Mouse (Mus musculus) frontal cortex, postnatal 36 days (tissue): Measurements from ENCODE around the gene Cyp2a12.
"Not testable (repeated sequence)": the region's sequence is repeated elsewhere in the genome, so short reads cannot be mapped to it uniquely, and the experiment has no call there.

Experiments used
- DNase-seq, 2 experiments: peaks; one replicate each; pipeline ENCODE4 v3.0.0; 2022; ENCODE audit warnings: low spot score in 2 of 2

Gene Cyp2a12

DNA sequence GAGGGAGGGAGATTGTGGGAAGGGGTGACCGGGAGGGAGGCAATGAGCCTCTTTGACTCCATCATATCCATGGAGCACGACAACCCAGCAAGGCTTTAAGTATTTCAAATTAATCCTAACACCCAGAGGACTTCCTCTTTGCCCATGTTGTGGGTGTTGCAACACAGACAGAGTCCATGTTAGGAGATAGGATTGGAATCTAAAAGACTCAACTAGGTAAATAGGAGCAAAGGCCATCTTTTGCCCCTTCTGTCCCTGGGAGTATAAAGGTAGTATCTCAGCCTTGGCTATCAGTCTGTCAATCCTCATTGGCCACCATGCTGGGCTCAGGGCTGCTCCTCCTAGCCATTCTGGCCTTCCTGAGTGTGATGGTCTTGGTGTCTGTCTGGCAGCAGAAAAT, at the start of gene Cyp2a12:
Gene Cyp2a12, plus strand, starts transcription at position 293 of the 400 bp plus-strand sequence.
- no peak for DNase-seq

DNA sequence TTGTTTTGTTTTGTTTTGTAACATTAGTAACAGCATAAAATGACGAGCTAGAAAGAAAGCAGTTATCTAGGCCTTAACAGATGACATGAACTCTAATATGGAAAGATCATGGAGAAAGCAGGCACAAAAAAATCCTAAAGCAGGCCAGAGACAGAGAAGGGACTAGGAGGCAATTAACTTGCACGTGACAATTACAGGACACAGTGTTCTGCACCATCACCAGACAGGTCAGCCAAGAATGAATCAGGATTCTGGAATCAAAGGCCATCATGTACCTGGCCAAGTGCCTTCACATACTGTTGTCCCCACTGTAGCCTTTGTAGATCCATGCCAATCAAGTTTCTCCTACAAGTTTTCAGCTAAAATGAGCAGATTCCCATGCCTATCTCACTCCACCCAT, 47.4 kb upstream of the Cyp2a12 start:
- not testable (repeated sequence) for DNase-seq

DNA sequence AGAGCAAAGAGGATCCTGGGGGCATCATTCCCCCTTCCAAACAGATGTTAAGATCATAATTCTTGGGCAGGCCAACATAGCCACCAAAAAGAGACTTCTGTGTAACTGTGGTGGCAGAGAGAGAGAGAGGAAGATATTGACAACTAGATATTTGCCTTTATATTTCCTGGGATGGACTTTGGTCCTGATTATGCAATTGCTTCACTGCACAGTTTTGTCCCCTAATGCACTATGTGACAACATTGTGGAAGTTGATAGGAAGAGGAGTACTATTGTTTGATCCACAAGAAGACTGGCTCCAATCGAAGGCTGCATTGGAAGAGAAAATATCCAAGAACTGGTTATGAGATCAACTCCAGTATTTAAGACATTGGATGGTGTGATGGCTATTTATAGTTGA, 46.9 kb upstream of the Cyp2a12 start:
- not testable (repeated sequence) for DNase-seq

DNA sequence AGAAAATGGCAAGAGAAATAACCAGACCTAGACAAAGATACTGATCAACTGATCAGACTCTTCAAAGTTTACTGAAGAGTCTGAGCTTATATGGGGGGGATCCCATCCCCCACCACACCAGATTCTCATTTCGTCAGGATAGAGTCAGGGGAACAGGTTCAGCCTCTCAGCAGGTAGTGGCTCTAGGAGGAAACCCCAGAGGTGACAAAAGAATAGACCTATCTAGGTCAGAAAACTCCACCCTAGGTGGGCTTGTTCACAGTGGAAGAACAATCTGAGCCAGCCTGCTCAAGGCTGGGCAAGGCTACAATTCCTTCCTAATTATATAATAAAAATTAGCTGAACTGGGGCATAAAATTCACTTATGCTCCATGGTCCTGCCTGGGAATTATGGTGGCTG, 46.3 kb upstream of the Cyp2a12 start:
- DNase-seq, result no peak

DNA sequence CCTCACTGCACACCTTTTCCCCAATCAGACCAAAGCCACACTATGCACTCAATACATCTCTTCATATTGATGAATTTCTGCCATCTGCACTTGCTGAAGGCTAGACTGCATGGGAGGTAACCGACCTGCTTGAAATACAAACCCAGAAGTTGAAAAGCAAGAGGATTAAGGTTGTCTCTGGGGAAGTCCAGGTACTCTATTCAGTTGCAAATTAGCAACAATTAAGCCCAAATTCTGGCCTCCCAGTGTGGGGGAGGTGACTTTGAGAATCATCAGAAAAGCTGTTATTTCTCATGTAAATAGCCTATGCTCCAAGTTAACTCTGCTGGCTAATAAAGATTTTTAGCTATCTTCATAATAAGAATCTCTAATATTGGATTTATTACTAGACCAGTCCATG, 45.7 kb upstream of the Cyp2a12 start:
- not testable (repeated sequence) for DNase-seq

DNA sequence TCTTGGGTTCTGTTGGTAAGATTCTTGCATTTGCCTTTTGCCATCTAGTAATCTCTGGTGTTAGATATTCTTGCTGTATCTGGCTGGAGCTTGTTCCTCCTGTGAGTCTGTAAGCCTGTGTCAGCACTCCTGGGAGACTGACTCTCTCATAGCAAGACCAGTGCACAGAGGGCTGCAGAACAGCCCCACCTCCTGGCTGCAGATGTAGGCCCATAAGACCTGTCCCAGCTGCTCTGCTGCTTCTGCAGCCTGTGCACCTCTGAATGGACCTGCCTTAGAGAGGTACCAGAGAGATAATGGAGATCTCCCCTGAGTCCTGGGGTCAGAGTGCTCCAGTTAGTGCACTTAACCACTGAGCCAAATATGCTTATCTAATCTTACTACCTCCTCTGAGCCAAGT, 2.3 kb upstream of the Cyp2a12 start:
- DNase-seq, result not testable (repeated sequence)

DNA sequence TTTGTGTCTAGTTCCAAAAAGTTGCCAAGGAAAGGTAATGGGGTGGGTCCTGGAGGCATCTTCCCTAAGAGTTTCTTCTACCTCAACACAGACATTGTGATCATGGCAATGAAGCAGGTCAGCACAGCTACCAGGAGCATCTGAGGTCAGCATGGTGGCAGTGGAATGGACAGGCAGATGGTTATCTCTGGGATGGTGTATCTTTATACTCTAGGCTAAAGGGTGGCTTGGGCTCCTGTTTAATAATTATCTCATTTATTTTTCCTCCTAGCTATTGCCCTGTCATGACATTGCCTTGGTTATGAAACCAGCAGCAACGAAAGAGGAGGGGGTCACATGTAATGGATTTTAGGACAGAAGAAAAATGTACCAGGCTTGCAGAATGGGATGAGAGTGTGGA, 20.0 kb downstream of the Cyp2a12 start:
- not testable (repeated sequence) for DNase-seq

DNA sequence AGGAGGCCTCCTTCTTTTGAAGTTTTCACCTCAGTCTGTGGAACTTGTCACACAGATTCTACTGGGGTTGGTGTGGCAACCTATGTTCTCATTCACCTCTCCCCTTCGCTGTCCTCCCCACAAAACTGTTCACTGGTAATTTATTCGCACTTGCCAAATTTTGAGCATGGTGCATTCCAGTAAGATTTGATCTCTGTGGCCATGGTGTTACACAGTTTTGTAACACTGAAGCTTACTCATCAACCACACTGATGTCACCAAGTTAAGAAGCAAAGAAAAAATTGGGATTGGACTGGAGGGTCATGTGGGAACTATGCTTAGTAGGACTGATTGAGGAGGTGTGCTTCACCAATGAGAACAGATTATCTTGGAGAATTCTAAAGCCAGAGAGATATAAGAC, 30.5 kb downstream of the Cyp2a12 start:
- DNase-seq, result not testable (repeated sequence)

DNA sequence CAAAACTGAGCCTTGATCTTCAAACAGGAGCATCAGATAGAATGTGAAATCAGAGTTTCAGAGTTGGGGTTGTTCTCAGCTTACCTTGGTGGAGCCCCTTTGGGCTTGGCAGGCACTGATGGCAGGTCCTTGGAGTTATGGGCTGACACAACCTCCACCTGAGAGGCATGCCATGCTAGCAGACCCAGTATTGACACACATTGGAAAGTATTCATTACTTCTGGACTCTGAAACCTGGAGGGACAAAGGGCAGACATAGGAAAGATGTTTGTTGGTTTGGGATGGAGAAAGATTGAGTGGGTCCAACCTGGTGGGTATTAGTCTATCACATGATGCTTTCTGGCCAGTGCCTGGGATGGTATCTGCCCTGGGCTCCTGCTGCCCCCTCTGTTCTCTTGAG, 31.0 kb downstream of the Cyp2a12 start:
- not testable (repeated sequence) for DNase-seq

DNA sequence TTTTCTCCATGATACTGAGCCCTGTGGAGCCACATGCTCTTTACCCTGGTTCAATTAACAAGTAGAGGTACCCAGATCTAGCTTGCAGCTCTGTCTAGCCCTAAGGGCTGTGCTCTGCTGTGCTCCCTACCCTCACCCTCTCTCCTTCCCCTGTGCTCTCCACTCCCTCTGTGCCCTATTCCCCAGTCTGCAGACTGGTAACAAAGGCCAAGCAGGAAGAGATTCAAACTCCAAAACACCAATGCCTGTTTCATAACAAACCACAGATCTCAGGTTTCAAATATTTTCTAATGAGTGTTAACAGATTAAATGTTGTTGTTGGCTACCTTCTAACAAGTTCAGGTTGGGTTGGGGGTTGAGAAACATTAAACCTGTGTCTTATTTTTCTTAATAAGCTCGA, 49.8 kb downstream of the Cyp2a12 start:
- DNase-seq, result no peak

DNA sequence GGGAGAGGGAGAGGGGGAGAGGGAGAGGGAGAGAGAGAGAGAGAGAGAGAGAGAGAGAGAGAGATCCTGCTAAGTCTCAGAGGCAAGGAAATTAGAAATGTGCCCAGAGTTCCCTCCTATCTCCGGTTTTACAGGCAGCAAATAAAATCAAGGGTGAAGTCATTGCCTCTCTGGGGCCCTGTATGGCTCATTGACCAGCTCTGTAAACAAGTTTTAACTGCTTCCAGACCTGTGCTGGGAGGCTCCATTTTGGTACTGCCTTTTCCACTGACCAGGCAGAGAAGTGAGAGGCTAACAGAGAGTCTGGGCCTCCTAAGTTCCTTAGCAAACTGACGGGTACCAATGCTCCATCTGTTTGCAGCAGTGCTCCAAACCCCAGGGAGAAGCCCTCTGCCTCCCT, 52.7 kb downstream of the Cyp2a12 start:
- DNase-seq, result no peak
